Mouse (Mus musculus) right cerebral cortex, postnatal 36 days (tissue): ENCODE data around the gene Wdr59.

Source experiments
- DNase-seq, 2 experiments: peaks; one replicate each; pipeline ENCODE4 v3.0.0; 2022; ENCODE audit warnings: low spot score in 2 of 2, mixed read lengths in 1 of 2

The Wdr59 gene

DNA sequence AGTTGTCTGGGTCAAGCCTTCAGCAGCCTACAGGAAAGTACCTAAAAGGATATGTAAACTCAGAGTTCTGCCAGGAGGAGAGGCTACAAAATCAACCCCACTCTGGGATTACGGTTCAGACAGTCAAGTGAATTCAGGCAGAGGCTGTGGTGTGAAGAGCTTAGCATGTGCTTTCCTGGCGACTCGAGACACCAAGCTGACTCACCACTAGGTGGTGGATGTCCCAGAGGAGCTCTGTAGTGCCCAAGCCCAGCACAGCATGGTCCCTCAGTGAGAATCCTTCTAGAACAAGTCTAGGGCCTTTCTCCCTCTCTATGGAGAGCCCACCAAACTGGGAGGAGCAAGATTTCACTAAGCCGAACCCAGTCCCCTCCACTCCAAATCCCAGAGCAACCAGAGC lies 118.5 kb downstream of the Wdr59 start:
- DNase-seq = no peak
